Mouse (Mus musculus): ENCODE results near the gene Gpatch1.

The Gpatch1 gene

GRCm38 (mm10) chr7:35331590-35331989 is 13.3 kb upstream of the Gpatch1 start:
- 58% methylated on average over 3 of the region's 3 CpGs for WGBS

GRCm38 (mm10) chr7:35322732-35323420 is 4.6 kb upstream of the Gpatch1 start:
- 21% methylated on average over 11 of the region's 13 CpGs for WGBS

DNA sequence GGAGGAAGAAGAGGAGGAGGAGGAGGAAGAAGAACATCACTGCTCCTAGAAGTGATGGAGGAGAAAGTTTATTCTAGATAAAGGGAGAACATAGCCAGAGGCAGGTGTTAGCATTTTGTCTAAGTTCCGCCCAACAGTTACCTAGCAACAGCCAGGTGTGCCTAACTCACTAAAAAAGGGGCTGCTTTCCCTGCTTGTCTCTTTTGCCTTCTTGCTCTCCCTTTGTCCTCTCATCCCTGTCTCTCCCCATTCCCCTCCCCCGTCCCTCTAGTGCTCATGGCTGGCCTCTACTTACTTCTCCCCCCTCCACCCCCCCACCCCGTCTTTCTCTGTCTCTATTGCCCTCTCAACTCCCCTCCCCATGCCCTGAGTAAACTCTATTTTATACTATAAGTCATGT is 3.9 kb upstream of the Gpatch1 start:
- 60% methylated on average over 3 of the region's 3 CpGs for WGBS

DNA sequence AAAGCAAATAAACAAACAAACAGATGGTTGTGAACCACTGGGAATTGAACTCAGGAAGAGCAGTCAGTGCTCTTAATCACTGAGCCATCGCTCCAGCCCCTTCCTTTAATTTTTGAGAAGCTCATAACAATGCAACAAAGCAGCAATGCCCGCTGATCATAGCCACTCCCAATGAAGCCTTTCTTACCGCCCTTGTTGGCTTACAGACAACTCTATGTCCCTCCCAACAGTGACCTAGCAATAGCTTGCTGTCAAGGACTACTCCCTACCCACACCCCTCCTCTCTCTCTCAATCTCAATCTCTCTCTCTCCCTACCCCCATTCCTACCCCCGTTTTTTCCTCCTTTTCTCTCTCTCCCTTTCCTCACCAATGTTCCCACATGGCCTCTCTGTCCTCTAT is 1.5 kb upstream of the Gpatch1 start:
- 72% methylated on average over 4 of the region's 4 CpGs for WGBS

GRCm38 (mm10) chr7:35319221-35319620 is 981 bp upstream of the Gpatch1 start:
- WGBS: 42% methylated on average over 3 of the region's 3 CpGs

DNA sequence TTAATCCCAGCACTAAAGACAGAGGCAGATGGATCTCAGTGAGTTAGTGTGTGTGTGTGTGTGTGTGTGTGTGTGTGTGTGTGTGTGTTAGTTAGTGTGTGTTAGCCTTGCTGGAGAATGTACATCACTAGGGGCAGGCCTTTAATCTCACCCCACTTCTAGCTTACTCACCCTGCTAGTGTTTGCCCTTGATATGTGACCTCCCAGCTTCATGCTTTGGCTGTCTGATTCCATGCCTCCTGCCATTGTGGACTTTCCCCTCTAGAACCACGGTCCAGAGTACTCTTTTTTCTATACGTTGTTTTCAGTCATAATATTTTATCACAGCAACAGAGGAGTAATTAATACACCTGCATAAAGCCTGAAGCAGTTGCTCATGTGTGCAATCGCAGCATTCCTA is 7.0 kb downstream of the Gpatch1 start:
- 93% methylated on average over 3 of the region's 3 CpGs for WGBS

DNA sequence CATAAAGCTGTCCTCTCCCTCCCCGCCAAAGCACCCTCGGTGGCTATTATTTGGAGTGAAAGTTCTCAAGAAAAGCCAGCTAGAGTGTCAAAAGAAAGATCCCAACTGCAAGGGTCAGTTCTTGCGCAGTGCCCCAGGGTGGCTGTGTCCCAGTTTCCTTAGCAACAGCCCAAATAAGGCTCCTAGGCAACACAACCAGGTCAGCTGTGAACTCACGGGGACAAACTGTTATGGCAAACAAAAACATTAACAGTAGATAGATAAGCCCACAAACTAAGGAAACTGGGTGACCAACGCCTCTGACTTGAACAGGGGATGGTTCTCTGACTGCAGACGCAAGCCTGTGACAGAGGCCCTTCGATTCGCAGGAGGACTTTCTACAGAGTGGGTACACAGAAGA is 18.6 kb downstream of the Gpatch1 start:
- WGBS: 71% methylated on average over 8 of the region's 8 CpGs

DNA sequence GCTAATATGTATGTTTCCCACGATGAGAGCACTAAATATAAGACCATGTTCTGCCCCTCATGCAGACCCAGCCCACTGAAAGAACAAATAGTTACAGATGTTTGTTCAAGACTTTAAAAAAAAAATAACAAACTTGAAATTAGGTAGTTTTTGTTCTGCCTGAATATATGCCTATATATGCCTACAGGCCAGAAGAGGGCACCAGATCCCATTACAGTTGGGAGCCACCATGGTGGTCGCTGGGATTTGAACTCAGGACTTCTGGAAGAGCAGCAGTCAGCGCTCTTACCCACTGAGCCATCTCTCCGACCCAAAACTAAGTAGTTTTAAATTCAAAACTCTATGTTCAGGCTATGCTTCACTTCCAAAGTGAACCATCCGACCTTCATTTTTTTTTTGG is 20.4 kb downstream of the Gpatch1 start:
- WGBS: 94% methylated on average over 5 of the region's 5 CpGs

DNA sequence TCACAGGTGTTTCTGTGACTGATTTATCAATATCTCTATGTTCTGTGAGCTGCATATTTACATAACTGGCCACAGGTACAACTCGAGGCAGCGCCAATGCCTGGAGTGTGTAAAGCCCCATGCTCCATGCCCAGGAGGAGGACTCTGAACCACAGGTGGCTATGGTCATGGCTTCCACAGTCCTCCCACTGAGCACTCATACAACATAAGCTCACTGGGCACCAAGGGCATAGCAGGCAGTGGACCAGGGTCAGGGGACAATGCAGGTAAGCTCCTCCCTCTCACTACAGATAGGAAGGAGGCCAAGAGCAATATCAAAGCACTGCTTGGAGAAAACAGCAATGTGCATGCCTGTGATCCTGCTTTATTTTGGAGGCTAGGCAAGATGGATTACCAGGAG is 22.6 kb downstream of the Gpatch1 start:
- WGBS: 94% methylated on average over 2 of the region's 2 CpGs

DNA sequence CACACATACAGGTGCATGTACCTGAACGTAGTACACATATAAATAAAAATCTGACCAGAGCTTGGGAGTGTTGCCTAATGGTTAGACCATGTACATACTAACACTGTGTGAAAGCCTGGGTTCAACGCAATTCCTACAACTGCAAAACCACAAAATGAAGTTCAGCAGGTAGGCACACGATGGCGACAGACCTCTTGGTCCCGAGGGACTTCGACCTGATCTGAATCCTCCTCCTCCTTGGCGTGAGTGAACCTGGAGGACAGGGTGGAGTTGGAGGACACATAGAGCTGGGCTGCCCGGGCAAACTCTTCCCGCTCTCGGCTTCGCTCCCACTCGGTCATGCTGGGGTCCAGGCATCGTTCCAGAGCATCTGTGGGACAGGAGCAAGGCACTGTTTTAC is 24.8 kb downstream of the Gpatch1 start:
- 88% methylated on average over 13 of the region's 13 CpGs for WGBS

- 86% methylated on average over 3 of the region's 3 CpGs for WGBS
These were observed 39.3 kb downstream of the Gpatch1 start for GRCm38 (mm10) chr7:35278933-35279332.

DNA sequence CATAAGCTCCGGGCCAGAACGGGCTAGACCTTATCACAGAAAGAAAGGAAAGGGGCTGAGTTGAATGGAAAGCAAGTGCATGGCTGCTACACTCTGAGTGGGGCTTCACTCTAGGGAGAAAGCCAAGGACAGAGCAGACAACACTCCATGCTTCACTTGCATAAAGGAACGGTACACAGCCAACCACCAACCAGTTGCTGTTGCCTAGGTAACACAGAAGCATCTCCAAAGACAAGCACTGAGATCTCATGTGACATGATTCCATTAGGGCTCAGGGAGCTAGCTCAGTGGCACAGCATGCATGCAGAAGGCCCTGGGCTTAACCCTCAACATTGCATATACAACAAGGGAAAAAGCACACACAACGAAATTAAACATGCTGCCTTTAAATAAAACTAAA is 40.8 kb downstream of the Gpatch1 start:
- WGBS: 50% methylated on average over 4 of the region's 4 CpGs

GRCm38 (mm10) chr7:35269443-35270024 is 48.7 kb downstream of the Gpatch1 start:
- 11% methylated on average over 21 of the region's 21 CpGs for WGBS

DNA sequence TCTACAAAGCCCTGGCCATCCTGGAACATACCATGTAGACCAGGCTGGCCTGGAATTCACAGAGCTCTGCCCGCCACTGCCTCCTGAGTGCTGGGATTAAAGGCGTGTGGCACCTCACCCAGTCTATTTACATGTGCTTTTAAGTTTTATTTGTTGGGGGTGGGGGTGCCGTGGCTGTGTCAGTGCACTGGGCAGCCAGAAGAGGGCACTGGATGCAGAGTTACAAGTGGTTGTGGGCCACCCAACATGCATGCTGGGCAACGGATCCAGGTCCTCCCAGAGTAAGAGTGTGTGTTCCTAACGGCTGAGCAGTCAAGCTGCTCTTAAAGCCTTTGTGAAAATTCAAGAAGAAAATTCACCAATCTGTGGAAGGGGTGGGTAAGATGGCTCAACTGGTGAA is 50.4 kb downstream of the Gpatch1 start:
- 69% methylated on average over 5 of the region's 5 CpGs for WGBS

- 86% methylated on average over 4 of the region's 4 CpGs for WGBS
These were observed 51.6 kb downstream of the Gpatch1 start for GRCm38 (mm10) chr7:35266666-35267065.

GRCm38 (mm10) chr7:35264746-35265145 is 53.5 kb downstream of the Gpatch1 start:
- 9% methylated on average over 7 of the region's 7 CpGs for WGBS

DNA sequence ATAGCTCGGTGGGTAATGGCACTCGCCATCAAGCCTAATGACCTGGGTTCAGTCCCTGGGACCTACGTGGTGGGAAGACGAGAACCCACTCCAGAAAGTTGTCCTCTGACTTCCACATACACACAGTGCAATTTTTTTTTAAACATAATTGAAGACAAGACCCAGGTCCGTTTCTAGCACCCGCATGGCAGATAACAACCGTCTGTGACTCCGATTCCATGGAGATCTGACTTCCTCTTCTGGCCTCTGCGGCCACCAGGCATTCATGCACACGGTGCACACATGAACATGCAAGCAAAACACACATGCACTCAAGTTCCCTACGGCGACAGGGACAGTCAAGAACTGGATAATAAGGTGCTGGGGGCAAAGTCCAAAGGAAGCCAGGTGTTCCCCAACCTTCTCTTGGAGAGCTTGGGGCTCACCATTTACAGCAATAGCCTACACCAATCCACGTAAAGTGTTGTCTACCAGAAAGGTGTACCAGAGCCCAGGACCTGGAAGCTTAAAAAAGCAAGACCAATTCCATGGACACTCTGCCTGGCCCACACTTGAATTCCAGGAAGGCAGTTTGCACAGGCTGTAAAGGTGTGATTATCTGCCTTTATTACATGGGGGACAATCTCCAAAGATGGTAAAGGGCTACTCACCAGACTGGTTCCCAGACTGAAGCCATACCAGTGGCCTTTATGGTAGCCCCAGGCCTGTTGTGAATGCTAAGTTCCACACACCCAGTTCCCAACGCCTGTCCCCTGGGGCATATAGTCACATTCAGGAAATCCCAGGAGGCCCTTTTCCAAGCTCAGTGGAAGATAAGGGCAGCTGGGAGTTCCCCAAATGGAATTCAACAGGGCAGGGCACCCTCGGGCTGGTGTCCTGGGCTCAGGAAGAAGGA is 54.4 kb downstream of the Gpatch1 start:
- whole genome bisulfite sequencing: 90% methylated on average over 15 of the region's 15 CpGs

DNA sequence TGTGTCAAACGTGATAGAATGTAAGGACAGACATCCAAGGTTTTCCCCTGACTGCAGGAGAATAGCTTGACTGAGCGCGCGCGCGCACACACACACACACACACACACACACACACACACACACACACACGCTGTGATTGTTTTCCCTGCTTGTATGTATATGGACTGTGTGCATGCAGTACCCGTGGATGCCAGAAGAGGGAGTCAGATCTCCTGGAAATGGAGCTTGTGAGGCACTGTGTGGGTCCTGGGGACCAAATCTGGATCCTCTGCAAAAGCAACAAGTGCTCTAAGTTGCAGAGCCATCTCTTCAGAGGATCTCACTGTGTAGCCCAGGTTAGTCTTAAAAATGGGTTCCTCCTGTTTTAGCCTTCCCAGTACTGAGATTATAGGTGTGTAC is 58.9 kb downstream of the Gpatch1 start:
- 91% methylated on average over 8 of the region's 8 CpGs for WGBS

DNA sequence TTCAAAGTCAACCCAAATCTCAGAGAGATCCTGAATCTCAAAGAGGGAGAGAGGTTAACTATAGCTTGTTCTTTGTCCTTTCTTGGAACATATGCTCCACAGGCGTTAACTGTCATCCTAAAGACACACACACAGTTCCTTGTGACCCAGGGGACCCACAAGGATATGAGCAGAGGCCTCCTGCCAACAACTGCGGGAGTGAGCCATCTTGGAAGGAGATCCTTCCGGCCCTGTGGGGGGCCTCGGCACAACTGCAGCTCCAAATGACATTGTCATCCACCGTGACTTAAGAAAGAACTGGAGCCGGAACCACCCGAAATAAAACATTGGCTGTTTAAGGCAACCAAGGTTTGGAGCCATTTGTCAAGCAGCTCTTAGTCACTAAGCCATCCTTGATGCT is 59.9 kb downstream of the Gpatch1 start:
- WGBS: 45% methylated on average over 7 of the region's 7 CpGs

DNA sequence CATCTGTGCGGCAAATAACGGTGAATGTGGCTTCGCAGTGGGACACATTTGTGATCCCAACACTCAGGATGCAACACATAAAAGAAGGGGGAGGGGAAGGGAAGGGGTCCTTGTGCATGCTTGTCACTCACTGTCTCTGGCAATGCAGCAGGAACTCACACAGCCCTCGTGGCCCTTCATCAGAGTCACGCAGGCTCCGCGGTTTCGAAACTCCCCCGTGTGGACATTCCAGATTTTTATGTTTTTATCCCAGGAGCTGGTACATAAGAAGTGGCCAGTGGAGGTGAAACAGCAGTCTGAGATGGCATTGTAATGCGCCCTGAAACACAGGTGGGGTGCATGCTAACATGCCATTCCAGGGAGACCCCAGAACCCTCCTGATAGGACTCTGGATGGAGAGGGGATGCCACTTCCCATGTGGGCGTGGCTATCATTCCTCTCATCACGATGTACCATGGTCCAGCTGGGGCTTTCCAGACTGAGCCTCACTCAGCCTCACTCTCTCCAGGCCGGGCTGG is 66.1 kb downstream of the Gpatch1 start:
- 7% methylated on average over 13 of the region's 13 CpGs for WGBS

- WGBS: 87% methylated on average over 3 of the region's 3 CpGs
These were observed 80.3 kb downstream of the Gpatch1 start for GRCm38 (mm10) chr7:35237935-35238334.

GRCm38 (mm10) chr7:35235308-35235707 is 82.9 kb downstream of the Gpatch1 start:
- 13% methylated on average over 9 of the region's 9 CpGs for WGBS

Measured in cerebral cortex, adult 2 months (tissue).